ENCODE assay signal across 8 mouse cellular contexts in genomic region chr8:45975126-45975836, GRCm38 (mm10). TPM values are rescaled to one million over a fixed set of nuclear protein-coding genes. Genes with fewer than 3 reads are reported as not detected.
A peak's percentile ranks its signal among the peaks of the same experiment; 100 is the strongest.
DNase-seq lines count a peak whose midpoint lies in the region; ATAC-seq and TF ChIP-seq lines count a peak whose summit lies in the region.

Gene 1700029J07Rik (minus strand): TSS chr8:45975252.
Gene Ufsp2 (plus strand): TSS chr8:45975528.

- no peaks in the 10 kb centered on the region for H3K4me1 ChIP-seq in bone marrow, adult 2 months (ENCODE audit: control insufficient read depth, insufficient read depth, low read length)
- peaks cover 12% of the 10 kb centered on the region for H3K4me1 ChIP-seq in embryonic facial prominence, embryonic 15.5 days
- peaks cover 12% of the 10 kb centered on the region for H3K4me1 ChIP-seq in limb, embryonic 14.5 days (ENCODE audit: control insufficient read depth, insufficient read depth, low read length)
- H3K4me1 ChIP-seq in midbrain, postnatal 0 days (ENCODE audit: insufficient read depth, low read length): peaks cover 7% of the 10 kb centered on the region

- ATAC-seq in embryonic facial prominence, embryonic 15.5 days (ENCODE audit: insufficient number of reproducible peaks, low FRiP score, low TSS enrichment, low read depth): peak; percentile 97
- ATAC-seq in limb, embryonic 14.5 days (ENCODE audit: low FRiP score, low read depth): peak; percentile 97
- peak; percentile 98 for ATAC-seq in midbrain, postnatal 0 days (ENCODE audit: low FRiP score)

- peaks cover 24% of the 10 kb centered on the region for H3K36me3 ChIP-seq in embryonic facial prominence, embryonic 15.5 days
- peaks cover 8% of the 10 kb centered on the region; the same call in 1 of the 2 replicates for H3K36me3 ChIP-seq in limb, embryonic 14.5 days (ENCODE audit: control insufficient read depth, insufficient read depth, low read length)
- H3K36me3 ChIP-seq in midbrain, postnatal 0 days (ENCODE audit: insufficient read depth, low read length): no peaks in the 10 kb centered on the region; the same call in 1 of the 2 replicates

- peak; percentile 49 for TF ChIP-seq CTCF in bone marrow, adult 2 months (IDR thresholded peaks at IDR 0.05; ENCODE audit: control insufficient read depth, insufficient read depth, low read length)
- peak; percentile 58 for TF ChIP-seq CTCF in midbrain, postnatal 0 days (IDR thresholded peaks at IDR 0.05)

- peak within 1 kb of the TSS; percentile 65 for H3K4me2 ChIP-seq in embryonic facial prominence, embryonic 15.5 days (replicated peaks)
- H3K4me2 ChIP-seq in limb, embryonic 14.5 days (replicated peaks; ENCODE audit: low read depth, low read length, severe bottlenecking): peak within 1 kb of the TSS; percentile 65
- peak within 1 kb of the TSS; percentile 64 for H3K4me2 ChIP-seq in midbrain, postnatal 0 days (ENCODE audit: low read depth, low read length, poor library complexity, severe bottlenecking)

- peak within 1 kb of the TSS; percentile 34 for H3K27ac ChIP-seq in bone marrow, adult 2 months (ENCODE audit: control insufficient read depth, insufficient read depth, low read depth, low read length, poor library complexity)
- peak within 1 kb of the TSS; percentile 94 for H3K27ac ChIP-seq in embryonic facial prominence, embryonic 15.5 days (replicated peaks)
- peak within 1 kb of the TSS; percentile 81 for H3K27ac ChIP-seq in limb, embryonic 14.5 days (replicated peaks; ENCODE audit: low read depth, low read length)
- H3K27ac ChIP-seq in midbrain, postnatal 0 days (ENCODE audit: low read depth, low read length): peak within 1 kb of the TSS; percentile 48

- peak within 1 kb of the TSS; percentile 48 for H3K9ac ChIP-seq in embryonic facial prominence, embryonic 15.5 days
- H3K9ac ChIP-seq in limb, embryonic 14.5 days (ENCODE audit: low read depth, low read length, severe bottlenecking): peak within 1 kb of the TSS; percentile 76
- peak within 1 kb of the TSS; percentile 57 for H3K9ac ChIP-seq in midbrain, postnatal 0 days (replicated peaks; ENCODE audit: low read length, poor library complexity, severe bottlenecking)

- DNase-seq in 416B (ENCODE audit: low read depth): peak; percentile 99
- peak; percentile 96 for DNase-seq in heart, adult 8-10 months (ENCODE audit: low spot score)
- peak; percentile 99 for DNase-seq in kidney, adult 9 months
- peak; percentile 99 for DNase-seq in limb, embryonic 14.5 days (ENCODE audit: low spot score)
- peak; percentile 99 for DNase-seq in midbrain, postnatal 0 days (ENCODE audit: low spot score)
- DNase-seq in spleen, postnatal 14 days (ENCODE audit: low spot score in 2 of 2): peak; percentile 88 to 96

- TF ChIP-seq POLR2A in bone marrow, adult 2 months (IDR thresholded peaks at IDR 0.05; ENCODE audit: borderline replicate concordance, control insufficient read depth, low read depth, low read length): peak; percentile 55; the same call in 1 of the 2 replicates
- peak; percentile 75; the same call in 1 of the 2 replicates for TF ChIP-seq POLR2A in limb, embryonic 14.5 days (IDR thresholded peaks at IDR 0.05; ENCODE audit: borderline replicate concordance, extremely low read depth, insufficient read depth, insufficient read length)

- no peaks in the 10 kb centered on the region for H3K27me3 ChIP-seq in embryonic facial prominence, embryonic 15.5 days
- H3K27me3 ChIP-seq in limb, embryonic 14.5 days (ENCODE audit: control insufficient read depth, insufficient read depth, low read length): no peaks in the 10 kb centered on the region
- no peaks in the 10 kb centered on the region for H3K27me3 ChIP-seq in midbrain, postnatal 0 days (ENCODE audit: insufficient read depth, low read length)

- no peaks in the 10 kb centered on the region for H3K9me3 ChIP-seq in embryonic facial prominence, embryonic 15.5 days (replicated peaks)
- H3K9me3 ChIP-seq in limb, embryonic 14.5 days (ENCODE audit: control insufficient read depth, low read length): no peaks in the 10 kb centered on the region; the same call in 1 of the 2 replicates
- 0 out of 2 replicates have a peak, but pooled peaks cover 4% of the 10 kb centered on the region for H3K9me3 ChIP-seq in midbrain, postnatal 0 days (ENCODE audit: low read length)

- H3K4me3 ChIP-seq in bone marrow, adult 2 months (replicated peaks; ENCODE audit: control insufficient read depth, low read depth, low read length): peak within 1 kb of the TSS; percentile 79
- peak within 1 kb of the TSS; percentile 69 for H3K4me3 ChIP-seq in embryonic facial prominence, embryonic 15.5 days (replicated peaks)
- H3K4me3 ChIP-seq in limb, embryonic 14.5 days (replicated peaks; ENCODE audit: low read length): peak within 1 kb of the TSS; percentile 71
- peak within 1 kb of the TSS; percentile 56 for H3K4me3 ChIP-seq in midbrain, postnatal 0 days (ENCODE audit: low read depth, low read length)

- under 1% methylated on average over 57 of the region's 57 CpGs for WGBS in bone marrow, adult 2 months
- under 1% methylated on average over 57 of the region's 57 CpGs for WGBS in embryonic facial prominence, embryonic 15.5 days
- under 1% methylated on average over 57 of the region's 57 CpGs for WGBS in limb, embryonic 14.5 days
- WGBS in midbrain, postnatal 0 days: under 1% methylated on average over 57 of the region's 57 CpGs

RNA-seq across cellular contexts. Expression of gene 1700029J07Rik, which starts in this region (rescaled TPM):
- polyA plus RNA-seq in bone marrow, adult 2 months (2011; ENCODE audit: insufficient read depth, insufficient read length, low replicate concordance, missing spikeins): 0.54 and 3.3 TPM in 2 replicates
- 9.2 and 11.0 TPM in 2 replicates for polyA plus RNA-seq in embryonic facial prominence, embryonic 15.5 days (2015; fragmentation: Nextera tagmentation; extraction: Ambion mirVana)
- 1 to 10 TPM in 1 of 4 experiments, under 1 TPM in 3; 0.35 to 1.1 (median 0.58) TPM for total RNA-seq in heart, adult 8-10 months (2022)
- 2.6 and 5.2 TPM in 2 replicates for polyA plus RNA-seq in limb, embryonic 14.5 days (2012; rRNA removed)
- polyA plus RNA-seq in limb, embryonic 14.5 days (2014; fragmentation: Nextera tagmentation; extraction: Ambion mirVana): 1.9 and 2.5 TPM in 2 replicates
- 1.9 and 3.4 TPM in 2 replicates for total RNA-seq in midbrain, postnatal 0 days (2014; rRNA removed)
- polyA plus RNA-seq in midbrain, postnatal 0 days (2015; fragmentation: Nextera tagmentation; extraction: Ambion mirVana): 3.9 and 5.1 TPM in 2 replicates

RNA-seq across cellular contexts. Expression of gene Ufsp2, which starts in this region (rescaled TPM):
- 12.7 and 23.3 TPM in 2 replicates for polyA plus RNA-seq in bone marrow, adult 2 months (2011; ENCODE audit: insufficient read depth, insufficient read length, low replicate concordance, missing spikeins)
- polyA plus RNA-seq in embryonic facial prominence, embryonic 15.5 days (2015; fragmentation: Nextera tagmentation; extraction: Ambion mirVana): 94.6 and 100 TPM in 2 replicates
- 10 to 100 TPM; 26.5 to 32.9 (median 27.4) TPM for total RNA-seq in heart, adult 8-10 months (2022)
- 51.5 and 62.3 TPM in 2 replicates for polyA plus RNA-seq in limb, embryonic 14.5 days (2012; rRNA removed)
- polyA plus RNA-seq in limb, embryonic 14.5 days (2014; fragmentation: Nextera tagmentation; extraction: Ambion mirVana): 81.9 and 92.5 TPM in 2 replicates
- total RNA-seq in midbrain, postnatal 0 days (2014; rRNA removed): 26.9 and 44.6 TPM in 2 replicates
- 51.9 and 56.9 TPM in 2 replicates for polyA plus RNA-seq in midbrain, postnatal 0 days (2015; fragmentation: Nextera tagmentation; extraction: Ambion mirVana)

Comparison
In these comparisons a context has a peak if more than half of its experiments do, and no peak if none do; other contexts are left out.
1. Peak in every context shown above with its lines: DNase-seq, ATAC-seq, H3K4me3 ChIP-seq and H3K27ac ChIP-seq.
2. H3K27ac ChIP-seq: peak in every context shown above with its lines; median percentile 94 in embryonic facial prominence, embryonic 15.5 days; 81 in limb, embryonic 14.5 days; 48 in midbrain, postnatal 0 days; 34 in bone marrow, adult 2 months.